Mouse (Mus musculus): ENCODE results near the gene Olfr450.
A peak's percentile ranks its signal among the peaks of the same experiment; 100 is the strongest.

Gene Olfr450

DNA sequence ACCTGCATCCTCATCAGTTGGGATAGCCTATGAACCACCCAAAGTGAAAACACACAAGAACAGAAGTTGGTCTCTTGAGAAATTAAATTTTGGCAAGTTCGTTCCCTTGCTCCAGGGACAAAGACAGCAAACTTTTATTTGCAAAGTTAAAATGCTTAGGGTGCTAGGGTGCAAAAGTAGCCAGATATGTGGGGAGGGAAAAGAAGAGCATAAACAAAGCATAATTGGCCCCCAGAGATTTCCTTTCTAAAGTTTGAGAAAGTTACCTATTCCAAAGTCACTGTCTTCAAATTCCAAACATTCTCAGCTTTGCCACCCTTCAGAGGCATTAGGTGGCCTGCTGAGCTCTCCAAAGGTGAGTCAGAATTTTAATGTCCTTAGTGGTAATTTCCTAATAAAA lies at the start of gene Olfr450:
Gene Olfr450, plus strand, starts transcription at position 301 of the 400 bp plus-strand sequence.
- no peak for DNase-seq

GRCm38 (mm10) chr6:42777066-42777465 lies 34.7 kb upstream of the Olfr450 start:
- DNase-seq: no peak

GRCm38 (mm10) chr6:42784793-42785192 lies 26.9 kb upstream of the Olfr450 start, which contains the start of gene Olfr452:
TSS of gene Olfr452 (plus strand) at chr6:42785093.
- DNase-seq: no peak

DNA sequence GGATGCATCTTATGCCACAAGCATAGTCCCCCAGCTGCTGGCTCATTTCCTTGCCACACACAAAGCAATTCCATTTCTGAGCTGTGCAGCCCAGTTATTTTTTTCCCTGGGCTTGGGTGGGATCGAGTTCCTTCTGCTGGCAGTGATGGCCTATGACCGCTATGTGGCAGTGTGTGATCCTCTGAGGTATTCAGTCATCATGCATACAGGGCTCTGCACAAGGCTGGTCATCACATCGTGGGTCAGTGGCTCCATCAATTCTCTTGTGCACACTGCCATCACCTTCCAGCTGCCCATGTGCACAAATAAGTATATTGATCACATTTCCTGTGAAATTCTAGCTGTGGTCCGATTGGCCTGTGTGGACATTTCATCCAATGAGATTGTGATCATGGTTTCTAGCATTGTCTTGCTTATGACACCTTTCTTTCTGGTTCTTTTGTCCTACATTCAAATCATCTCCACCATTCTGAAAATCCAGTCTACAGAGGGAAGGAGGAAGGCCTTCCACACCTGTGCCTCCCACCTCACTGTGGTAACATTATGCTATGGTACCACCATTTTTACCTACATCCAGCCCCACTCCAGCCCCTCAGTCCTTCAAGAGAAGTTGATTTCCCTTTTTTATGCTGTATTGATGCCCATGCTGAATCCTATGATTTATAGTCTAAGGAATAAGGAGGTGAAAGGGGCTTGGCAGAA lies 21.3 kb upstream of the Olfr450 start:
- DNase-seq: no peak

- no peak for DNase-seq
Observed at GRCm38 (mm10) chr6:42790949-42791556, 20.7 kb upstream of the Olfr450 start.

DNA sequence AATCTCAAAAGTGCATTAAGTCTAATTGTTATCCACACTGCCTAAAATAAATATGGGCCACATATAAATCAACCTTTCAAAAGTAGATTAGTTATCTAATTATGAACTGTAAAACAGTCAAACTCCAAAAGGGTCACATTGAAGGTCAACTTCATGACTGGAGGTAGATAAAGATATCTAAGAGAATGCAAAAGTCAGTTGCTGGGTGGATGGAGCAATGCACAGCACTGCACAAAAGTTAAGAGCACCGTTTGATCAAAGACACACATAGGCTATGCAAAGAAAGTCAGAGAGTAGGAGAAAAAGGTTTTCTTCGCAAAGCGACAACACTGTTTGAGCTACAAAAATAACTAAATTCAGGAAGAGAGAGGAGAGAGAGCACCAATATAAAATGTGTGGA lies 16.8 kb upstream of the Olfr450 start:
- DNase-seq: no peak

GRCm38 (mm10) chr6:42834084-42834483 lies 22.3 kb downstream of the Olfr450 start, which contains the start of gene Olfr449:
TSS of gene Olfr449 (plus strand) at chr6:42834384.
- no peak for DNase-seq

DNA sequence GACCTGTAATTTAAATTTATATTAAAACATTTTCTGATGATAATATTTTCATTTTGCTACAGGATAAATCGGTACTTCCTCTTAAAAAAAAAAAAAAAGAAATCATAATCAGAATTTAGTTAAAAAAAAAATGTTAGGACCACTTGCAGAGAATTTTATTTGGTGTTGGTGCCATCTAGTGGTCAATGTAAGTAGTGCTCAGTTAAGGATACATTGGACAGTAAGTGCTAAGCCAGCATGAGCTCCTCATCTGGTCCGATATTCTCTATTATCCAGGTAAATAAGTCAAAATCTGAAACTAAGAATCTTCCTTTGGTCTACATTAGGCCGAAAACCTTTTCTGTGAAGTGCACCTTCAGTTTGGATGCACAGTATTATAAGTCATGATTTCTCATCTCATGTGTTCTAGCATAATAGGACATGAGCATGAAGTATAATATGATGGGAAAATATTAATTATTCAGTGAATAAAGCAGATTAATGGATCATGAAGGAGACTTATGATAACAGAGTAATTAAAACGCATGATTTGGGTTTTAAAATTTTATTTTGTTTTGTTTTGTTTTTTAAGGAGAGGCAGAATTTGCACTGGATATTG lies 48.6 kb downstream of the Olfr450 start:
- peak; percentile 34 to 47 for DNase-seq

Data from kidney, postnatal 36 days (tissue).